Mouse (Mus musculus) lung, embryonic 15.5 days (tissue): ENCODE measurements at regions not wholly inside any gene's neighbourhood (a gene's known extent, or its start where the extent isn't known, plus 50 kb on each side); places are given as distances from the start of the nearest gene placed in this dataset.

Source experiments
- ATAC-seq: fragments of 200-750 bp; cut with Nextera tagmentation; 2 replicates; pipeline ENCODE4 v1.8.0; 2017; ENCODE audit warnings: moderate number of reproducible peaks, borderline replicate concordance; ENCODE audit not compliant: low FRiP score, low TSS enrichment; ENCODE audit errors: extremely low read depth
- H3K27ac ChIP-seq: fragments of 300-500 bp; sonication (generic); 2 replicates; pipeline ENCODE4 v1.5.1; 2015; ENCODE audit warnings: moderate library complexity, mild to moderate bottlenecking, inconsistent platforms
- H3K27me3 ChIP-seq: fragments of 300-500 bp; sonication (generic); 2 replicates; pipeline ENCODE4 v1.6.1; 2015; ENCODE audit warnings: inconsistent platforms
- H3K36me3 ChIP-seq: fragments of 300-500 bp; sonication (generic); 2 replicates; pipeline ENCODE4 v1.6.1; 2015; ENCODE audit warnings: inconsistent platforms
- H3K4me1 ChIP-seq: fragments of 300-500 bp; sonication (generic); 2 replicates; pipeline ENCODE4 v1.6.1; 2015; ENCODE audit warnings: inconsistent platforms
- H3K4me2 ChIP-seq: fragments of 300-500 bp; sonication (generic); 2 replicates; pipeline ENCODE4 v1.6.1; 2015; ENCODE audit warnings: inconsistent platforms, mild to moderate bottlenecking, moderate library complexity
- H3K4me3 ChIP-seq: fragments of 300-500 bp; sonication (generic); 2 replicates; pipeline ENCODE4 v1.5.1; 2015; ENCODE audit warnings: mild to moderate bottlenecking, inconsistent platforms
- H3K9ac ChIP-seq: fragments of 300-500 bp; sonication (generic); 2 replicates; pipeline ENCODE4 v1.6.1; 2015; ENCODE audit warnings: inconsistent platforms
- H3K9me3 ChIP-seq: fragments of 300-500 bp; sonication (generic); 2 replicates; pipeline ENCODE4 v1.6.1; 2016; ENCODE audit warnings: inconsistent platforms
- WGBS: fragments of 180-500 bp; shearing (Covaris S2); methylation state at CpG from one replicate; pipeline ENCODE4 v1.1.7; 2015; 5-methylcytosine and 5-hydroxymethylcytosine counted together

GRCm38 (mm10) chr6:143475296-143475695 is 308.3 kb downstream of the Etnk1 start:
- 0 out of 2 replicates have a peak, but pooled peaks cover 6% of the 10 kb centered on the region for H3K4me1 ChIP-seq
- H3K27me3 ChIP-seq: no peaks in the 10 kb centered on the region
- H3K36me3 ChIP-seq: no peaks in the 10 kb centered on the region
- no peak overlapping the region for H3K4me3 ChIP-seq
- no peaks in the 10 kb centered on the region for H3K9me3 ChIP-seq
- WGBS: 61% methylated on average over 7 of the region's 7 CpGs
- H3K27ac ChIP-seq: no peak overlapping the region
- H3K9ac ChIP-seq: no peak overlapping the region
- no peak for ATAC-seq
- H3K4me2 ChIP-seq: no peak overlapping the region

DNA sequence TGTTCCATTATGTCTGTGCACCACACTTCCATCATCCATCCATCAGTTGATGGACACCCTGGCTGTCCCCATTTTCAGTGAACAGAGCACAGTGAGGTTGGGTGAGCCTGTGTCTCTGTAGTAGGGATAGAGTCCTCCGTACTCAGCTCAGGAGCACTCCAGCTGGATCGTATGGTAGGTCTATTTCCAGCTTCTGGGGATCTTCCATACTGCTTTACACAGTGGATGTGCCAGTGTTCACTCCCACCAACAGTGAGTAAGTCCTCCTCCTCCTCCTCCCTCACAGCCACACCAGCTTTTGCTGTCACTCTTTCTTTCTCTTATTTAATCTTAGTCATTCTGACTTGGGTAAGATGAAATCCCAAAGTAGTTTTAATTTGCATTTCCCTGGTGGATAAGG is 310.4 kb downstream of the Etnk1 start:
- H3K4me1 ChIP-seq: 0 out of 2 replicates have a peak, but pooled peaks cover 6% of the 10 kb centered on the region
- H3K36me3 ChIP-seq: no peaks in the 10 kb centered on the region
- H3K4me3 ChIP-seq: no peak overlapping the region
- H3K4me2 ChIP-seq: no peak overlapping the region
- H3K9ac ChIP-seq: no peak overlapping the region
- H3K27me3 ChIP-seq: no peaks in the 10 kb centered on the region
- 89% methylated on average over 2 of the region's 2 CpGs for WGBS
- ATAC-seq: no peak
- H3K9me3 ChIP-seq: no peaks in the 10 kb centered on the region
- H3K27ac ChIP-seq: no peak overlapping the region

DNA sequence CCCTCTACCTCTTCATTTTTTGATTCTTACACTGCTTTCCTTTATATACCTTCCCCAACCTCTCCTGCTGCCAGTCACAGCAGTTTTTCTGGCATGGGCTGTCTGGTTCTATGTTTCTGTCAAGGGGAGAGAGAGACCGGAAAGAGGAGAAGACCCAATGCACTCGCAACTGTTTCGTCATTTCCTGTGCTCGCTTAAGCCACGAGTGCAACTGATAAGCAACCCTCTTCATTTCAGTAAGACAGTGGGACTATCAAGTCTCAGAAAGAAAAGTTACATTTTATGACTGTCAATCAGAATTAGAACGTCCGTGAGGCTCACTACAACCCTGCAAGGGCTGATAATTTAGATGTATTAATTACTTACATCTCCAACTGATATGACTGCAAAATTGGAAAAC is 312.2 kb downstream of the Etnk1 start:
- Histone ChIP-seq H3K36me3 (no peaks in the 10 kb centered on the region), H3K9ac (no peak overlapping the region), H3K4me1 (0 out of 2 replicates have a peak, but pooled peaks cover 6% of the 10 kb centered on the region), H3K9me3 (no peaks in the 10 kb centered on the region), H3K27ac (0 out of 2 replicates have a peak overlapping the region, but pooled peaks have one; percentile 19), H3K4me2 (no peak overlapping the region), H3K27me3 (no peaks in the 10 kb centered on the region), H3K4me3 (no peak overlapping the region)
- 21% methylated on average over 7 of the region's 7 CpGs for WGBS
- ATAC-seq: no peak

DNA sequence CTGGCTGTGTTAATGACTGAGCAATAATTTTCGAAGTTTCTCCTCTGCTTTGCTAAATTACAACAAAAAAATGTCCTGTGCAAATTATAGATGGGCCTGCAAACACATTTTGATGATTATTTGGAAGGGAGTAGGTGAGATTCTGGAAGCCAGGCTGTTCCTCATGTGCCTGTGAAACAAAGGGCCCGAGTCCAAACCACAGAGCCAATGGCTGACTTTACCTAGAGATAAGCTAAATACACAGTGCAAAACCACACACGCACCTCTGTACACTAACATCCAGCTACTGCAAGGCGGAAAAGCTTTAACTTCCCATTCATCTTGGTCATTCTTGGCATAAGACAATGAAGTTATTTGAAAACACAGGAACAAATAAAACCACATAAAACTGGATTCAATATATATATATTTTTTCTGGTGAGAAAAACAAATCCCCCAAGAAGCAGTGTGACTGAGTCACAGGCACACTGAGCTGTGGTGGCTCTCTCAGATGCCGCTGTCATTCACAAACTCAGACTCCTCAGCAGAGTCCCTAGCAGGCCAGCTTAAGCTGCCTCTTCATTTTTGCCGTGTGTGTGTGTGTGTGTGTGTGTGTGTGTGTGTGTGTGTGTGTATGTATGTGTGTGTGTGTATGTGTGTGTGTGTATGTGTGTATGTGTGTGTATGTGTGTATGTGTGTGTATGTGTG is 312.8 kb downstream of the Etnk1 start:
- no peak overlapping the region for H3K4me3 ChIP-seq
- H3K4me1 ChIP-seq: 0 out of 2 replicates have a peak, but pooled peaks cover 6% of the 10 kb centered on the region
- H3K9me3 ChIP-seq: no peaks in the 10 kb centered on the region
- ATAC-seq: peak; percentile 70; the same call in 1 of the 2 replicates
- no peaks in the 10 kb centered on the region for H3K36me3 ChIP-seq
- H3K9ac ChIP-seq: no peak overlapping the region
- WGBS: 48% methylated on average over 6 of the region's 6 CpGs
- H3K27me3 ChIP-seq: no peaks in the 10 kb centered on the region
- peak overlapping the region; percentile 51 for H3K27ac ChIP-seq
- no peak overlapping the region for H3K4me2 ChIP-seq

DNA sequence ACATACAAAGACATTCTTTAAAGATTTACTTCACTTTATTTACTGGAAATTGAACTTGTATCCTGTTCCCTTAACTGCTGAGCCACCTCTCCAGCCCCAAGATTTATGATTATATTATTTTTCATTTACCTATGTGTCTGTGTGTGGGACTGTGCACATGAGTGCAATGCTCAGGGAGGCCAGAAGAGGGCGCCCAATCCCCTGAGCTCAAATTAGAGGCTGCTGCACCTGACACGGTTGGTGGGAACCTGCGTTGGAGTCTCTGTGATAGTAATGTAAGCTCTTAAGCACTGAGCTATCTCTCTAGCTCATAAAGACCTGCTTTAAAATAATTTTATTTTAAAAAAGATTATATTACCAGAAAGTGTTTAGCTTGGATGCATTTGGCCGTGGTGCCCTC is 315.3 kb downstream of the Etnk1 start:
- ATAC-seq: no peak
- Histone ChIP-seq H3K36me3 (no peaks in the 10 kb centered on the region), H3K4me1 (0 out of 2 replicates have a peak, but pooled peaks cover 6% of the 10 kb centered on the region)

DNA sequence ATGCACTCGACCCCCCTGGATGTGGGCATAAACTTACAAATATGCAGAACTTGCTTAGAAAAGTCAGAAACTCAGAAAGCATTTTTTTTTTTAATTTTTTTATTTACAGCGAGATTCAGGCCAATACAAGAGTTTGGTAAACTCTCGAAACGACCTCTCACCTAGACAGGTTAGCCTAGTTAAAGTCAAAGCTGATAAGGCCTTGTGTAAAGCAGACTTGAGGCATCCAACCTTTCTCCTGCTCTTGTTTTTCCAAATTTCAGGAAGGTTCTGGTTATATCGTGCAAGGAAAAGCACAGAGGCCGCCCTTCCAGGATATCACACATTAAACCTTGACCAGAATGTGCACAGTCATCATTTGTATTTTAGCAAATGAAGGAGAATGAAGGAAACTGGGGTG is 315.8 kb downstream of the Etnk1 start:
- no peaks in the 10 kb centered on the region for H3K27me3 ChIP-seq
- H3K4me2 ChIP-seq: no peak overlapping the region
- H3K36me3 ChIP-seq: no peaks in the 10 kb centered on the region
- H3K9me3 ChIP-seq: no peaks in the 10 kb centered on the region
- ATAC-seq: no peak
- 91% methylated on average over 6 of the region's 6 CpGs for WGBS
- no peak overlapping the region for H3K4me3 ChIP-seq
- no peak overlapping the region for H3K27ac ChIP-seq
- H3K9ac ChIP-seq: no peak overlapping the region
- 0 out of 2 replicates have a peak, but pooled peaks cover 6% of the 10 kb centered on the region for H3K4me1 ChIP-seq

More for the DNA sequence above, 315.3 kb downstream of the Etnk1 start:
- 82% methylated on average over 4 of the region's 4 CpGs for WGBS
- Histone ChIP-seq H3K9ac (no peak overlapping the region), H3K4me3 (no peak overlapping the region), H3K27me3 (no peaks in the 10 kb centered on the region), H3K9me3 (no peaks in the 10 kb centered on the region), H3K4me2 (no peak overlapping the region), H3K27ac (no peak overlapping the region)

- Histone ChIP-seq H3K27ac (no peak overlapping the region), H3K9ac (no peak overlapping the region), H3K27me3 (no peaks in the 10 kb centered on the region), H3K36me3 (no peaks in the 10 kb centered on the region), H3K4me1 (no peaks in the 10 kb centered on the region), H3K4me2 (no peak overlapping the region), H3K9me3 (no peaks in the 10 kb centered on the region), H3K4me3 (no peak overlapping the region)
- WGBS: 94% methylated on average over 6 of the region's 6 CpGs
- ATAC-seq: no peak
Observed at GRCm38 (mm10) chr6:143484941-143485340, 317.9 kb downstream of the Etnk1 start.

GRCm38 (mm10) chr6:143487003-143487402 is 320.0 kb downstream of the Etnk1 start:
- Histone ChIP-seq H3K9me3 (no peaks in the 10 kb centered on the region), H3K27ac (no peak overlapping the region), H3K36me3 (no peaks in the 10 kb centered on the region), H3K4me3 (no peak overlapping the region), H3K27me3 (no peaks in the 10 kb centered on the region), H3K4me1 (no peaks in the 10 kb centered on the region), H3K9ac (no peak overlapping the region), H3K4me2 (no peak overlapping the region)
- no peak for ATAC-seq
- 43% methylated on average over 10 of the region's 10 CpGs for WGBS

DNA sequence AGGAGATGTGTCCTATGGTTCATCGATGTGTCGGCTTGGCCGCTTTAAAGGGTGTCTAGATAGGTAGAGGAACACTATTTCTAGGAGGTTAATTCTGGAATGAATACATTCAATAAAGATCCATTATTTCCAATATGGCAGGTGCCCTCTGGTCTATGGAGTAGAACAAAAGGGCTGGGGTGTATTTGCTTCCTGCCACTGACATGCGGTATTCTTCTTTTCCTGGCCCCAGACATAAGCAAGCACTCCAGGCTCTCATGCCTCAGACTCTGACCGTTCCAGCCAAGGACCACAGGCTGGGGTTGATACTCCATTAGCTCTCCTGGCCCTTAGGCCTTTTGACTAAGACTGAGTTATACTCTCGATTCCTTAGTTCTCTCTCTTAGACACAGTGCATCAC is 323.0 kb downstream of the Etnk1 start:
- Histone ChIP-seq H3K27me3 (no peaks in the 10 kb centered on the region), H3K36me3 (no peaks in the 10 kb centered on the region), H3K9me3 (no peaks in the 10 kb centered on the region), H3K9ac (no peak overlapping the region), H3K4me1 (no peaks in the 10 kb centered on the region), H3K4me2 (no peak overlapping the region), H3K27ac (no peak overlapping the region), H3K4me3 (no peak overlapping the region)
- 91% methylated on average over 6 of the region's 6 CpGs for WGBS
- no peak for ATAC-seq

- no peaks in the 10 kb centered on the region for H3K36me3 ChIP-seq
- no peak overlapping the region for H3K4me3 ChIP-seq
- no peaks in the 10 kb centered on the region for H3K4me1 ChIP-seq
- ATAC-seq: no peak
- 85% methylated on average over 5 of the region's 5 CpGs for WGBS
- no peak overlapping the region for H3K27ac ChIP-seq
- H3K27me3 ChIP-seq: no peaks in the 10 kb centered on the region
- H3K9ac ChIP-seq: no peak overlapping the region
- no peak overlapping the region for H3K4me2 ChIP-seq
- H3K9me3 ChIP-seq: no peaks in the 10 kb centered on the region
Observed at GRCm38 (mm10) chr6:143491380-143491779, 324.4 kb downstream of the Etnk1 start.

DNA sequence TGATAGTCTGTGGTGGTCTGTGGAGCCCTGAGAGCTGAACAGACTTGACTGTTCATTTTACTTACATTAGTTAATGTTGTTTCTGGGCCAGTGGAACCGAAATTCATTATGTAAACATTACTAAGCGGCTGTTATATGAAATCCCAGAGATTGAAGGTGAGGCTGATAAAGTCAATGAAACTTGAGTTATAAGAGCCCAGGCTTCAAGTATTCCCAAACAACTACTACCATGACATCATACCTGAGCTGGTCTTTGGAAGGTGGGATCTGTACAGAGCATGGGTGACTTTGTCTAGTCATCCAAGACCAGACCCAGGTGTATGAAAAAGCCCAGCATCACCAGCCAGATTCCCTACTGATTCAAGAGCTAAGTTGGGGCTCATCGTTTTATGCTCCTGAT is 326.5 kb downstream of the Etnk1 start:
- no peaks in the 10 kb centered on the region for H3K36me3 ChIP-seq
- no peaks in the 10 kb centered on the region for H3K4me1 ChIP-seq
- H3K9ac ChIP-seq: no peak overlapping the region
- peak; percentile 55; the same call in 1 of the 2 replicates for ATAC-seq
- no peak overlapping the region for H3K4me3 ChIP-seq
- no peaks in the 10 kb centered on the region for H3K9me3 ChIP-seq
- no peak overlapping the region for H3K27ac ChIP-seq
- H3K27me3 ChIP-seq: no peaks in the 10 kb centered on the region
- 58% methylated on average over 3 of the region's 3 CpGs for WGBS
- no peak overlapping the region for H3K4me2 ChIP-seq

DNA sequence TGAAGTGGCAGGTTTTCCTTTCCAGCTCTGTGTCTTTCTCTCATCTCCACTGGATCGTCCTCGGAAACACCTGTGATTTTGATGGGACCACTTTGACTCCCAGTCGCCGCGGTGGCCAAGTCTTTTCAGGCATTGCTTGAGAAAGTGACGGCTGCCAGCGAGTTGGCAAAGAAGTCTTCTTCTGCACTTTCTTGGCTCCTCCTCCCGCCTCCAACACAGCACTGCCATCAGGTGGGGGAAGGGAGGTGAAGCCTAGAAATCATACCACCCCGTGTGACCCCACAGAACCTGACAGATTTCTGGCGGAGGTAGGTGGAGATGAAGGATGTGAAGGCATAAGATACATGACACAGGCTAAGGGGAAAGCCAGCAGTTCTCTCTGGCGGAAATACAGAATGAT is 327.3 kb downstream of the Etnk1 start:
- Histone ChIP-seq H3K4me3 (no peak overlapping the region), H3K4me2 (no peak overlapping the region), H3K9me3 (no peaks in the 10 kb centered on the region), H3K27me3 (no peaks in the 10 kb centered on the region), H3K9ac (no peak overlapping the region), H3K36me3 (no peaks in the 10 kb centered on the region), H3K4me1 (no peaks in the 10 kb centered on the region), H3K27ac (no peak overlapping the region)
- 60% methylated on average over 11 of the region's 11 CpGs for WGBS
- ATAC-seq: no peak
